Mouse (Mus musculus) gastrocnemius, postnatal 25 days (tissue): ENCODE measurements around the gene Ddx60. TPM values are rescaled to one million over a fixed set of nuclear protein-coding genes. Genes with fewer than 3 reads are reported as not detected.
"Not testable (repeated sequence)": the region's sequence is repeated elsewhere in the genome, so short reads cannot be mapped to it uniquely, and the experiment has no call there.

Experiments used
- DNase-seq: peaks from one replicate; pipeline ENCODE4 v3.0.0; 2022
- long read RNA-seq, 2 experiments: library from polyadenylated mRNA; stranded (forward); transcript quantifications; one replicate each; pipeline ENCODE4 v2.0.0; 2021
- total RNA-seq, 2 experiments: library from RNA; stranded (reverse); gene quantifications; 1 replicate in 1 of 2; 2 replicates in 1 of 2; pipeline ENCODE4 v1.2.3; 2021

Ddx60 gene
- under 1 TPM; 0.28 to 0.96 TPM for total RNA-seq
- long read RNA-seq, experiment 1 = 0 reads
- long read RNA-seq, experiment 2 = 0 reads

- peak; percentile 31 for DNase-seq
These were observed at the start of gene Ddx60 for GRCm38 (mm10) chr8:61927777-61928494. Gene Ddx60 (plus strand): TSS chr8:61928087.

GRCm38 (mm10) chr8:61894062-61894461 is 33.8 kb upstream of the Ddx60 start:
- DNase-seq = no peak

GRCm38 (mm10) chr8:61896742-61897141 is 31.1 kb upstream of the Ddx60 start:
- no peak for DNase-seq

- no peak for DNase-seq
These were observed 30.5 kb upstream of the Ddx60 start for GRCm38 (mm10) chr8:61897402-61897801.

GRCm38 (mm10) chr8:61901028-61901717 is 26.7 kb upstream of the Ddx60 start:
- no peak for DNase-seq

- DNase-seq = no peak
These were observed 25.4 kb upstream of the Ddx60 start, which contains the start of gene Palld for GRCm38 (mm10) chr8:61902521-61902920. Gene Palld (minus strand): TSS chr8:61902690.

GRCm38 (mm10) chr8:61908303-61909215 is 19.3 kb upstream of the Ddx60 start:
- DNase-seq = peak; percentile 80

- no peak for DNase-seq
These were observed 18.6 kb upstream of the Ddx60 start for GRCm38 (mm10) chr8:61909313-61909712.

- DNase-seq = no peak
These were observed 15.1 kb upstream of the Ddx60 start for GRCm38 (mm10) chr8:61912817-61913216.

- DNase-seq = no peak
These were observed 13.9 kb upstream of the Ddx60 start for GRCm38 (mm10) chr8:61913957-61914356.

- no peak for DNase-seq
These were observed 10.6 kb upstream of the Ddx60 start for GRCm38 (mm10) chr8:61917287-61917686.

- DNase-seq = no peak
These were observed 8.6 kb upstream of the Ddx60 start for GRCm38 (mm10) chr8:61919145-61919788.

GRCm38 (mm10) chr8:61920389-61920788 is 7.5 kb upstream of the Ddx60 start:
- DNase-seq = no peak

- no peak for DNase-seq
These were observed 6.3 kb upstream of the Ddx60 start for GRCm38 (mm10) chr8:61921454-61922054.

GRCm38 (mm10) chr8:61924518-61924917 is 3.4 kb upstream of the Ddx60 start:
- DNase-seq = no peak

- no peak for DNase-seq
These were observed 5.4 kb downstream of the Ddx60 start for GRCm38 (mm10) chr8:61933243-61933642.

GRCm38 (mm10) chr8:61937576-61937975 is 9.7 kb downstream of the Ddx60 start:
- DNase-seq = no peak

- DNase-seq = not testable (repeated sequence)
These were observed 36.9 kb downstream of the Ddx60 start for GRCm38 (mm10) chr8:61964591-61965375.

- DNase-seq = no peak
These were observed 41.7 kb downstream of the Ddx60 start for GRCm38 (mm10) chr8:61969581-61969980.

GRCm38 (mm10) chr8:61984941-61985340 is 57.1 kb downstream of the Ddx60 start:
- DNase-seq = no peak
